Comparison of ENCODE assay signal across 10 mouse cellular contexts in genomic region chr4:156188162-156188810, GRCm38 (mm10). TPM values are rescaled to one million over a fixed set of nuclear protein-coding genes. Genes with fewer than 3 reads are reported as not detected.
DNase-seq lines count a peak whose midpoint lies in the region; ATAC-seq and TF ChIP-seq lines count a peak whose summit lies in the region.
"Had no signal": no experiment of that assay in that cellular context is flagged by ENCODE, and none has a peak within 500 bp of the region (broad histone marks: within the 10 kb centered on the region; RNA-seq: fewer than 3 reads in every experiment).

No protein-coding gene starts in this region.

- H3K36me3 ChIP-seq in kidney, postnatal 0 days (ENCODE audit: insufficient read depth, low read length): peaks cover 22% of the 10 kb centered on the region; the same call in 1 of the 2 replicates
- peaks cover 68% of the 10 kb centered on the region for H3K36me3 ChIP-seq in embryonic facial prominence, embryonic 10.5 days (replicated peaks)
- H3K36me3 ChIP-seq in hindbrain, embryonic 12.5 days: peaks cover 33% of the 10 kb centered on the region
- H3K36me3 ChIP-seq in midbrain, embryonic 16.5 days (ENCODE audit: control insufficient read depth, insufficient read depth, low read length): peaks cover 2% of the 10 kb centered on the region; the same call in 1 of the 2 replicates
- H3K36me3 ChIP-seq: G1E had no signal

- H3K9me3 ChIP-seq in kidney, postnatal 0 days (replicated peaks; ENCODE audit: low read length): no peaks in the 10 kb centered on the region
- H3K9me3 ChIP-seq in embryonic facial prominence, embryonic 10.5 days: no peaks in the 10 kb centered on the region
- H3K9me3 ChIP-seq in hindbrain, embryonic 12.5 days (replicated peaks): no peaks in the 10 kb centered on the region
- H3K9me3 ChIP-seq in midbrain, embryonic 16.5 days (replicated peaks; ENCODE audit: control insufficient read depth, low read length, poor library complexity, severe bottlenecking): no peaks in the 10 kb centered on the region
- H3K9me3 ChIP-seq: G1E had no signal

- H3K4me3 ChIP-seq in kidney, postnatal 0 days (replicated peaks; ENCODE audit: low read depth, low read length): no peak overlapping the region
- H3K4me3 ChIP-seq in embryonic facial prominence, embryonic 10.5 days: peak overlapping the region; percentile 37
- no peak overlapping the region for H3K4me3 ChIP-seq in hindbrain, embryonic 12.5 days
- H3K4me3 ChIP-seq in midbrain, embryonic 16.5 days (ENCODE audit: low read depth, low read length): no peak overlapping the region
- H3K4me3 ChIP-seq: erythroblast, embryonic 14.5 days had no signal

- H3K27ac ChIP-seq in kidney, postnatal 0 days: peak overlapping the region; percentile 78
- peak overlapping the region; percentile 83 for H3K27ac ChIP-seq in embryonic facial prominence, embryonic 10.5 days (replicated peaks)
- peak overlapping the region; percentile 87 for H3K27ac ChIP-seq in hindbrain, embryonic 12.5 days
- peak overlapping the region; percentile 78 for H3K27ac ChIP-seq in midbrain, embryonic 16.5 days (ENCODE audit: low read length)

- no peak for TF ChIP-seq CTCF in kidney, postnatal 0 days (IDR thresholded peaks at IDR 0.05; ENCODE audit: low read depth)

- no peak overlapping the region for H3K9ac ChIP-seq in kidney, postnatal 0 days (ENCODE audit: low read depth, low read length)
- peak overlapping the region; percentile 23; the same call in 1 of the 2 replicates for H3K9ac ChIP-seq in hindbrain, embryonic 12.5 days
- H3K9ac ChIP-seq in midbrain, embryonic 16.5 days (ENCODE audit: low read depth, low read length): peak overlapping the region; percentile 31; the same call in 1 of the 2 replicates

- H3K4me1 ChIP-seq in kidney, postnatal 0 days (replicated peaks; ENCODE audit: insufficient read depth, low read length): peaks cover 54% of the 10 kb centered on the region
- H3K4me1 ChIP-seq in embryonic facial prominence, embryonic 10.5 days: peaks cover 94% of the 10 kb centered on the region
- peaks cover 96% of the 10 kb centered on the region for H3K4me1 ChIP-seq in hindbrain, embryonic 12.5 days
- H3K4me1 ChIP-seq in midbrain, embryonic 16.5 days (ENCODE audit: control insufficient read depth, insufficient read depth, low read length): peaks cover 60% of the 10 kb centered on the region

- no peak overlapping the region for H3K4me2 ChIP-seq in kidney, postnatal 0 days (ENCODE audit: low read length)
- peak overlapping the region; percentile 32; the same call in 1 of the 2 replicates for H3K4me2 ChIP-seq in hindbrain, embryonic 12.5 days (replicated peaks)
- H3K4me2 ChIP-seq in midbrain, embryonic 16.5 days (ENCODE audit: low read length): peak overlapping the region; percentile 15; the same call in 1 of the 2 replicates

- H3K27me3 ChIP-seq in kidney, postnatal 0 days (ENCODE audit: insufficient read depth, low read length): no peaks in the 10 kb centered on the region
- H3K27me3 ChIP-seq in embryonic facial prominence, embryonic 10.5 days (replicated peaks; ENCODE audit: low read depth, poor library complexity, severe bottlenecking): no peaks in the 10 kb centered on the region
- no peaks in the 10 kb centered on the region for H3K27me3 ChIP-seq in hindbrain, embryonic 12.5 days
- H3K27me3 ChIP-seq in midbrain, embryonic 16.5 days (ENCODE audit: control insufficient read depth, insufficient read depth, low read depth, low read length): no peaks in the 10 kb centered on the region

- DNase-seq in kidney, postnatal 0 days (ENCODE audit: low spot score): no peak
- DNase-seq in kidney, postnatal 4 days: no peak
- DNase-seq in embryonic facial prominence, embryonic 10.5 days (ENCODE audit: low spot score): no peak
- no peak for DNase-seq in spleen, adult 12 weeks (ENCODE audit: low spot score)
- no peak for DNase-seq in frontal cortex, adult 2 months (ENCODE audit: extremely low spot score in 1 of 2, low spot score in 1 of 2)
- DNase-seq in gastrocnemius, adult 18-20 months (ENCODE audit: low spot score): no peak

- 66% methylated on average over 5 of the region's 5 CpGs for WGBS in kidney, postnatal 0 days
- 42% methylated on average over 5 of the region's 5 CpGs for WGBS in embryonic facial prominence, embryonic 10.5 days
- 31% methylated on average over 5 of the region's 5 CpGs for WGBS in hindbrain, embryonic 12.5 days
- 25% methylated on average over 5 of the region's 5 CpGs for WGBS in midbrain, embryonic 16.5 days

- no peak for ATAC-seq in kidney, postnatal 0 days (replicated peaks; ENCODE audit: low FRiP score, low read depth)
- peak; percentile 1; the same call in 1 of the 2 replicates for ATAC-seq in hindbrain, embryonic 12.5 days (ENCODE audit: low FRiP score)
- ATAC-seq in midbrain, embryonic 16.5 days: no peak

RNA-seq across cellular contexts. Expression of gene Agrn, which starts 9.0 kb away (rescaled TPM):
- 76.5 and 79.8 TPM in 2 replicates for polyA plus RNA-seq in kidney, postnatal 0 days (2015; fragmentation: Nextera tagmentation; extraction: Ambion mirVana)
- polyA plus RNA-seq in embryonic facial prominence, embryonic 10.5 days (2016; fragmentation: Nextera tagmentation; extraction: Ambion mirVana): 59.0 and 61.7 TPM in 2 replicates
- polyA plus RNA-seq in hindbrain, embryonic 12.5 days (2016; fragmentation: Nextera tagmentation; extraction: Ambion mirVana): 161 and 178 TPM in 2 replicates
- 126 and 129 TPM in 2 replicates for polyA plus RNA-seq in midbrain, embryonic 16.5 days (2015; fragmentation: Nextera tagmentation; extraction: Ambion mirVana)
- polyA plus RNA-seq in frontal cortex, adult 2 months (2012; rRNA removed): 198 and 200 TPM in 2 replicates
- total RNA-seq in gastrocnemius, adult 18-20 months (2021): 1 to 10 TPM; 4.8 to 5.6 TPM

RNA-seq across cellular contexts. Expression of gene Isg15, which starts 12.3 kb away (rescaled TPM):
- 14.9 and 20.6 TPM in 2 replicates for polyA plus RNA-seq in kidney, postnatal 0 days (2015; fragmentation: Nextera tagmentation; extraction: Ambion mirVana)
- 0.34 and 0.47 TPM in 2 replicates for polyA plus RNA-seq in embryonic facial prominence, embryonic 10.5 days (2016; fragmentation: Nextera tagmentation; extraction: Ambion mirVana)
- polyA plus RNA-seq in hindbrain, embryonic 12.5 days (2016; fragmentation: Nextera tagmentation; extraction: Ambion mirVana): 1.2 and 1.3 TPM in 2 replicates
- polyA plus RNA-seq in midbrain, embryonic 16.5 days (2015; fragmentation: Nextera tagmentation; extraction: Ambion mirVana): 1.2 and 1.4 TPM in 2 replicates
- polyA plus RNA-seq in frontal cortex, adult 2 months (2012; rRNA removed): 8.9 and 10.4 TPM in 2 replicates
- total RNA-seq in gastrocnemius, adult 18-20 months (2021): under 1 TPM; 0.32 to 0.74 TPM

RNA-seq across cellular contexts. Expression of gene AW011738, which starts 14.8 kb away (rescaled TPM):
- polyA plus RNA-seq in kidney, postnatal 0 days (2015; fragmentation: Nextera tagmentation; extraction: Ambion mirVana): 4.8 and 5.1 TPM in 2 replicates
- polyA plus RNA-seq in embryonic facial prominence, embryonic 10.5 days (2016; fragmentation: Nextera tagmentation; extraction: Ambion mirVana): 2.2 and 2.7 TPM in 2 replicates
- polyA plus RNA-seq in hindbrain, embryonic 12.5 days (2016; fragmentation: Nextera tagmentation; extraction: Ambion mirVana): 7.0 and 7.6 TPM in 2 replicates
- polyA plus RNA-seq in midbrain, embryonic 16.5 days (2015; fragmentation: Nextera tagmentation; extraction: Ambion mirVana): 3.7 and 4.2 TPM in 2 replicates
- polyA plus RNA-seq in frontal cortex, adult 2 months (2012; rRNA removed): 5.2 and 5.4 TPM in 2 replicates
- total RNA-seq in gastrocnemius, adult 18-20 months (2021): 1 to 10 TPM; 3.7 to 4.9 TPM
- polyA plus RNA-seq: G1E had no signal

RNA-seq across cellular contexts. Expression of gene Perm1, which starts 27.4 kb away (rescaled TPM):
- 0.56 and 0.71 TPM in 2 replicates for polyA plus RNA-seq in kidney, postnatal 0 days (2015; fragmentation: Nextera tagmentation; extraction: Ambion mirVana)
- polyA plus RNA-seq in embryonic facial prominence, embryonic 10.5 days (2016; fragmentation: Nextera tagmentation; extraction: Ambion mirVana): 0.60 and 0.65 TPM in 2 replicates
- polyA plus RNA-seq in hindbrain, embryonic 12.5 days (2016; fragmentation: Nextera tagmentation; extraction: Ambion mirVana): 2.3 and 2.6 TPM in 2 replicates
- polyA plus RNA-seq in midbrain, embryonic 16.5 days (2015; fragmentation: Nextera tagmentation; extraction: Ambion mirVana): 2.0 and 2.7 TPM in 2 replicates
- 0.92 and 0.96 TPM in 2 replicates for polyA plus RNA-seq in frontal cortex, adult 2 months (2012; rRNA removed)
- total RNA-seq in gastrocnemius, adult 18-20 months (2021): 100 to 1,000 TPM; 143 to 233 TPM
- polyA plus RNA-seq: erythroblast, embryonic 14.5 days; G1E had no signal

RNA-seq across cellular contexts. Expression of gene Plekhn1, which starts 46.4 kb away (rescaled TPM):
- polyA plus RNA-seq in kidney, postnatal 0 days (2015; fragmentation: Nextera tagmentation; extraction: Ambion mirVana): 12.7 and 13.1 TPM in 2 replicates
- polyA plus RNA-seq in embryonic facial prominence, embryonic 10.5 days (2016; fragmentation: Nextera tagmentation; extraction: Ambion mirVana): 22.5 and 23.9 TPM in 2 replicates
- polyA plus RNA-seq in hindbrain, embryonic 12.5 days (2016; fragmentation: Nextera tagmentation; extraction: Ambion mirVana): 29.0 and 30.5 TPM in 2 replicates
- polyA plus RNA-seq in midbrain, embryonic 16.5 days (2015; fragmentation: Nextera tagmentation; extraction: Ambion mirVana): 26.8 and 26.9 TPM in 2 replicates
- polyA plus RNA-seq in frontal cortex, adult 2 months (2012; rRNA removed): 79.0 and 85.8 TPM in 2 replicates
- total RNA-seq in gastrocnemius, adult 18-20 months (2021): 1 to 10 TPM; 5.9 to 6.7 TPM
